Mouse (Mus musculus) embryonic stem cell, embryonic (primary cell): Measurements from ENCODE around the gene Ryr1.

Source experiments
- CTCF ChIA-PET, 4 experiments: fragments of 300-600 bp in 2 of 4; fragments of 350-600 bp in 2 of 4; sonication (Branson Sonifier 250); formaldehyde crosslinking; loops; one replicate each; lab custom pipeline; 2022; ENCODE audit warnings: inconsistent platforms in 2 of 4; lab: Charles Lee
- POLR2A ChIA-PET, 4 experiments: fragments of 300-600 bp in 2 of 4; fragments of 350-600 bp in 2 of 4; sonication (Branson Sonifier 250); formaldehyde crosslinking; loops; one replicate each; lab custom pipeline; 2022; ENCODE audit warnings: antibody characterized with exemption in 4 of 4, inconsistent platforms in 1 of 4; lab: Charles Lee

Ryr1 gene

GRCm38 (mm10) chr7:29155838-29156782 is 31.1 kb upstream of the Ryr1 start, which contains the start of gene Fam98c:
Fam98c (minus strand) TSS chr7:29156234.
- CTCF ChIA-PET: interaction anchor here (0.6 to 2.6 kb wide), 43 partner anchors 9 to 1458 kb away, joined by 3 to 25 read pairs (median 3); partner anchors contain the start of genes Ggn (in 3 of the 4), Spred3 (in 2 of the 4), Kcnk6 (in 1 of the 4) and Ppp1r14a (in 1 of the 4)
- POLR2A ChIA-PET: interaction anchor here (0.6 to 6.2 kb wide), 77 partner anchors 7 to 827 kb away, joined by 3 to 41 read pairs (median 4); partner anchors contain the start of genes Ggn (in 3 of the 4), Spred3 (in 3 of the 4), Psmd8 (in 2 of the 4) and Rasgrp4 (in 2 of the 4)

- POLR2A ChIA-PET: interaction anchor here (0.5 to 6.2 kb wide), 78 partner anchors 8 to 1898 kb away, joined by 3 to 41 read pairs (median 4); partner anchors contain the start of genes Ggn (in 3 of the 4), Spred3 (in 3 of the 4), Psmd8 (in 2 of the 4) and Rasgrp4 (in 2 of the 4)
- CTCF ChIA-PET: interaction anchor here (0.5 to 2.6 kb wide), 36 partner anchors 7 to 1459 kb away, joined by 3 to 25 read pairs (median 3); partner anchors contain the start of genes Ggn (in 2 of the 4), Ryr1 (in 2 of the 4), Catsperg1 (in 1 of the 4) and Kcnk6 (in 1 of the 4)
Observed at GRCm38 (mm10) chr7:29155196-29155837, 30.3 kb upstream of the Ryr1 start.

GRCm38 (mm10) chr7:29154018-29154720 is 29.2 kb upstream of the Ryr1 start:
- POLR2A ChIA-PET: interaction anchor here (0.5 to 6.2 kb wide), 32 partner anchors 9 to 187 kb away, joined by 3 to 41 read pairs (median 4); partner anchors contain the start of genes Ggn (in 2 of the 4), Psmd8 (in 2 of the 4), Rasgrp4 (in 2 of the 4) and Spred3 (in 2 of the 4)
- CTCF ChIA-PET: interaction anchor here (0.6 to 2.5 kb wide), 22 partner anchors 8 to 1018 kb away, joined by 3 to 16 read pairs (median 4); partner anchors contain the start of genes Psmd8 (in 2 of the 4), Ryr1 (in 2 of the 4), 2200002D01Rik (in 1 of the 4) and Ggn (in 1 of the 4)

GRCm38 (mm10) chr7:29151486-29151885 is 26.5 kb upstream of the Ryr1 start:
- ChIA-PET CTCF (interaction anchor here in 2 of 4 experiments (0.8 to 1.5 kb wide), 2 partner anchors 34 to 150 kb away, joined by 4 to 10 read pairs; no protein-coding TSS in a partner anchor), POLR2A (interaction anchor here in 3 of 4 experiments (0.5 to 1.3 kb wide), 7 partner anchors 14 to 83 kb away, joined by 3 read pairs; partner anchors contain the start of genes Ggn (in 1 of the 3) and Spred3 (in 1 of the 3))

GRCm38 (mm10) chr7:29148771-29149170 is 23.8 kb upstream of the Ryr1 start:
- ChIA-PET POLR2A (interaction anchor here in 2 of 4 experiments (0.7 to 2.1 kb wide), 9 partner anchors 8 to 173 kb away, joined by 3 to 6 read pairs (median 4); partner anchors contain the start of genes Fam98c (in 1 of the 2), Ggn (in 1 of the 2), Spred3 (in 1 of the 2) and Yif1b (in 1 of the 2)), CTCF (interaction anchor here in 2 of 4 experiments (0.6 to 1.1 kb wide), 2 partner anchors 22 to 158 kb away, joined by 3 to 6 read pairs; no protein-coding TSS in a partner anchor)

- ChIA-PET POLR2A (interaction anchor here (0.5 to 4.3 kb wide), 12 partner anchors 8 to 1342 kb away, joined by 3 to 35 read pairs (median 4); partner anchors contain the start of genes Fam98c (in 1 of the 4) and Rasgrp4 (in 1 of the 4)), CTCF (interaction anchor here in 2 of 4 experiments (1.0 to 2.2 kb wide), 3 partner anchors 9 to 11 kb away, joined by 3 to 5 read pairs (median 3); partner anchors contain the start of gene Fam98c (in 1 of the 2))
Observed at GRCm38 (mm10) chr7:29146625-29147367, 21.8 kb upstream of the Ryr1 start.

- POLR2A ChIA-PET: interaction anchor here in 3 of 4 experiments (0.8 to 4.3 kb wide), 8 partner anchors 9 to 36 kb away, joined by 3 to 35 read pairs (median 4); partner anchors contain the start of genes Fam98c (in 1 of the 3), Psmd8 (in 1 of the 3) and Ryr1 (in 1 of the 3)
- CTCF ChIA-PET: interaction anchor here in 3 of 4 experiments (0.6 to 1.4 kb wide), 4 partner anchors 11 to 999 kb away, joined by 3 to 4 read pairs (median 4); partner anchors contain the start of gene Fam98c (in 1 of the 3)
Observed at GRCm38 (mm10) chr7:29144006-29144405, 19.0 kb upstream of the Ryr1 start.

GRCm38 (mm10) chr7:29141416-29141815 is 16.4 kb upstream of the Ryr1 start:
- CTCF ChIA-PET: interaction anchor here in 1 of 4 experiments (1.6 kb wide), 1 partner anchor 14 kb away, joined by 4 read pairs; no protein-coding TSS in a partner anchor

GRCm38 (mm10) chr7:29139237-29139636 is 14.3 kb upstream of the Ryr1 start:
- ChIA-PET CTCF (interaction anchor here in 1 of 4 experiments (0.6 kb wide), 1 partner anchor 16 kb away, joined by 3 read pairs; no protein-coding TSS in a partner anchor), POLR2A (interaction anchor here in 2 of 4 experiments (1.6 to 3.1 kb wide), 4 partner anchors 10 to 41 kb away, joined by 5 to 21 read pairs (median 7); partner anchors contain the start of gene Psmd8 (in 1 of the 2))

More at GRCm38 (mm10) chr7:29141416-29141815, 16.4 kb upstream of the Ryr1 start:
- POLR2A ChIA-PET: interaction anchor here in 2 of 4 experiments (1.1 to 2.0 kb wide), 3 partner anchors 13 to 34 kb away, joined by 3 to 8 read pairs (median 5); no protein-coding TSS in a partner anchor

GRCm38 (mm10) chr7:29137429-29137828 is 12.4 kb upstream of the Ryr1 start:
- POLR2A ChIA-PET: interaction anchor here in 3 of 4 experiments (0.5 to 3.1 kb wide), 25 partner anchors 10 to 504 kb away, joined by 3 to 21 read pairs (median 4); partner anchors contain the start of genes Psmd8 (in 2 of the 3), Ryr1 (in 2 of the 3), Fam98c (in 1 of the 3) and Ggn (in 1 of the 3)

GRCm38 (mm10) chr7:29134693-29135386 is 9.9 kb upstream of the Ryr1 start, which contains the start of gene Rasgrp4:
Rasgrp4 (plus strand) TSS chr7:29134851.
- POLR2A ChIA-PET: interaction anchor here (0.6 to 1.7 kb wide), 19 partner anchors 8 to 425 kb away, joined by 3 to 7 read pairs (median 3); partner anchors contain the start of genes Ryr1 (in 2 of the 4), Fam98c (in 1 of the 4), Psmd8 (in 1 of the 4) and Sipa1l3 (in 1 of the 4)
- CTCF ChIA-PET: interaction anchor here in 3 of 4 experiments (0.6 to 2.0 kb wide), 8 partner anchors 8 to 333 kb away, joined by 3 to 14 read pairs (median 4); partner anchors contain the start of gene Ryr1 (in 1 of the 3)

More at GRCm38 (mm10) chr7:29137429-29137828, 12.4 kb upstream of the Ryr1 start:
- CTCF ChIA-PET: interaction anchor here in 2 of 4 experiments (0.5 to 1.0 kb wide), 7 partner anchors 11 to 404 kb away, joined by 3 to 6 read pairs (median 3); partner anchors contain the start of genes Fam98c (in 1 of the 2) and Ryr1 (in 1 of the 2)

GRCm38 (mm10) chr7:29134230-29134629 is 9.3 kb upstream of the Ryr1 start:
- CTCF ChIA-PET: interaction anchor here in 2 of 4 experiments (1.4 to 2.0 kb wide), 2 partner anchors 8 to 9 kb away, joined by 6 to 14 read pairs; partner anchors contain the start of gene Ryr1 (in 1 of the 2)
- POLR2A ChIA-PET: interaction anchor here in 2 of 4 experiments (0.6 to 1.7 kb wide), 7 partner anchors 13 to 368 kb away, joined by 3 to 7 read pairs (median 3); partner anchors contain the start of genes Fam98c (in 1 of the 2) and Sirt2 (in 1 of the 2)

- CTCF ChIA-PET: interaction anchor here in 2 of 4 experiments (0.6 to 1.4 kb wide), 12 partner anchors 16 to 402 kb away, joined by 3 to 7 read pairs (median 4); partner anchors contain the start of genes Ggn (in 1 of the 2), Psmd8 (in 1 of the 2) and Spred3 (in 1 of the 2)
- POLR2A ChIA-PET: no interaction called here
Observed at GRCm38 (mm10) chr7:29128725-29129124, 3.7 kb upstream of the Ryr1 start.
